Mouse (Mus musculus): Measurements from ENCODE around the gene Btbd16. TPM values are rescaled to one million over a fixed set of nuclear protein-coding genes. Genes with fewer than 3 reads are reported as not detected.

Gene Btbd16
- polyA plus RNA-seq, 1 experiment from 2014 or later = not detected

DNA sequence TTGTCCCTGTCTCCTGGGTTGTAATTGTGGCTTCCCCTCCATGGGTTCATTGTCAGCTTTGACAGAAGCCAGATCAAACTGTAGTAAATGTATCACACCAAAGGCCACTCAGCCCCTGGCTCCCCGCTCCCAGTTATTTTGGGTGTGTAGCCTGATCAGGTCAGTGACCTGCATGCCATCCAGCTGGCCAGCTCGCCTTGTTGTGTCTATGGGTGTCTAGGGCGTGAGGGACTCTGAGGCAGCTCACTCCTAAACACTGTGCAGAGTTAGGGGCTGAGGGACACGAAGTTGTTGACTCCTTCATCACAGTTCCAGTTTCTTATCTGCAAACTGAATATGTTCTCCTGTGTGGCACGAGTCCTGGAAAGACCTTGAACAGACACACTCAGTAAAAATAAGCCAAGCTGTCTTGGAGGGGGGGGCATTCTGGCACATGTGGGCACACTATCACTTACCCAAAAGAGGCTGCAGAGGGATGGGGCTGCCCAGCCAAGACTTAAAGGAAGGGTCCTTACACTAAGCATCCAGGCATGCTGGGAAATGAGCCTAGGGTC lies 7.1 kb downstream of the Btbd16 start:
- Histone ChIP-seq H3K36me3 (no peaks in the 10 kb centered on the region), H3K4me1 (peaks cover 2% of the 10 kb centered on the region), H3K4me3 (replicated peaks) (no peak overlapping the region), H3K4me2 (no peak overlapping the region), H3K9me3 (replicated peaks) (no peaks in the 10 kb centered on the region), H3K27ac (no peak overlapping the region), H3K9ac (no peak overlapping the region), H3K27me3 (no peaks in the 10 kb centered on the region)
- 71% methylated on average over 5 of the region's 5 CpGs for WGBS
- no peak for ATAC-seq (replicated peaks; ENCODE audit: low FRiP score)

- H3K4me2 ChIP-seq = no peak overlapping the region
- H3K9ac ChIP-seq = no peak overlapping the region
- no peak for ATAC-seq (replicated peaks; ENCODE audit: low FRiP score)
- no peak overlapping the region for H3K4me3 ChIP-seq (replicated peaks)
- H3K36me3 ChIP-seq = no peaks in the 10 kb centered on the region
- H3K4me1 ChIP-seq = peaks cover 11% of the 10 kb centered on the region
- no peaks in the 10 kb centered on the region for H3K9me3 ChIP-seq (replicated peaks)
- no peaks in the 10 kb centered on the region for H3K27me3 ChIP-seq
- 83% methylated on average over 5 of the region's 5 CpGs for WGBS
- H3K27ac ChIP-seq = no peak overlapping the region
Measured at GRCm38 (mm10) chr7:130782501-130783050, 8.7 kb downstream of the Btbd16 start.

DNA sequence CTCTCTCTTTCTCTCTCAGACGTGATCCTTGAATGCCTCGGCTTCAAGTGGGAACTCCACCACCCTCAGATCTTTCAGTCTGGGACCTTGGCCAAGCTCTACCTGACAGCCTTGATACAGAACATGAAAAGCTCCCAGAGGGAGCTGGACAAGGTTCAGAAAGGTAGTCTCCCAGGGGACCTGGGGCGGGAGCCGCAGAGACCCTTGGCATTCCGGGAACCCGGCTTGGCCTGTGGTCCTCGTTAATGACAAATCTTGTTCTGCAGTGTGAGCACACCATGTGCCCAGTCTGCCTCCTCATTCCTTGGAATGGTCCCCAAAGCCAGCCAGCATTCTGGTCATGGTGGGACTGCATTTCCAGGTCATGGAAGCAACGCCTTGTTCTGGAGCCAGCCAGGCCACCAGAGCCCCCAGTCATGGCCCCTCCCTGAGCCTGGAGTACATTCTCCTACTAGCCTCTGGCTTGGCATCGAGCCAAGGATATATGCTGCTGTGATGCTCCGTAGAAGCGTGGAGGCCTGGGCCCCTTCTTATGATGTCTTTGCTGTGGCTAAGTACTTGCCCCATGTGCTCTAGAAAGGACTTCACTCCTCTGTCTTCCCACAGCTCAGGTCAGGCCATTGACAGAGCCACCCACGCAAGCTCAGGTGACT lies 12.2 kb downstream of the Btbd16 start:
- 67% methylated on average over 12 of the region's 12 CpGs for WGBS
- no peak overlapping the region; the same call in 1 of the 2 replicates for H3K27ac ChIP-seq

GRCm38 (mm10) chr7:130786708-130787107 lies 12.8 kb downstream of the Btbd16 start:
- Histone ChIP-seq H3K36me3 (no peaks in the 10 kb centered on the region), H3K9me3 (replicated peaks) (no peaks in the 10 kb centered on the region), H3K9ac (no peak overlapping the region), H3K4me2 (no peak overlapping the region), H3K4me3 (replicated peaks) (no peak overlapping the region), H3K4me1 (peaks cover 17% of the 10 kb centered on the region), H3K27me3 (no peaks in the 10 kb centered on the region), H3K27ac (no peak overlapping the region; the same call in 1 of the 2 replicates)
- WGBS = 79% methylated on average over 5 of the region's 5 CpGs
- ATAC-seq (replicated peaks; ENCODE audit: low FRiP score) = no peak

More for the DNA sequence above, 12.2 kb downstream of the Btbd16 start:
- Histone ChIP-seq H3K4me2 (no peak overlapping the region), H3K9ac (no peak overlapping the region), H3K9me3 (replicated peaks) (no peaks in the 10 kb centered on the region), H3K27me3 (no peaks in the 10 kb centered on the region), H3K4me3 (replicated peaks) (no peak overlapping the region), H3K4me1 (peaks cover 17% of the 10 kb centered on the region), H3K36me3 (no peaks in the 10 kb centered on the region)
- 0 out of 2 replicates have a peak, but pooled peaks have one; percentile 22 for ATAC-seq (replicated peaks; ENCODE audit: low FRiP score)

DNA sequence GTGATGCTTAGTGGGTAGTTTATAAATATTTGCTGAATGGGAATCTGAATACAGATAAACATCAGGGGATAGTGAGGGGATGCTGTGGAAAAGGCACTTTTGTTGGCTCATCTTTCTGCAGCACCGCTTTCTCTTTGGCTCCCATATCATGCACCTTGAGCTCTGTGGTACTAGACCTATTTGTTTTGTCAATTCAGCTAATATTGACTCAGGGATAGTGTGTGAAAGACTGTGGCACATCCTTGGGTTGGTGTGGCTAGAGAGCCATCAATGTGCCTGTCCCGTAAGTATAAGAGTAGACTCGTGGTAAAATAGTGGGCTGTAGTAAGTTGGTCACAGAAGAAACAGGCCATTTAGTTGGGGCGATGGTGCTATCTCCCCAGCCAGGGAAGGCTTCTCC lies 13.7 kb downstream of the Btbd16 start:
- 93% methylated on average over 4 of the region's 4 CpGs for WGBS
- ATAC-seq (replicated peaks; ENCODE audit: low FRiP score) = no peak
- no peak overlapping the region for H3K27ac ChIP-seq
- H3K4me2 ChIP-seq = no peak overlapping the region
- peaks cover 17% of the 10 kb centered on the region for H3K4me1 ChIP-seq
- no peak overlapping the region for H3K9ac ChIP-seq
- no peaks in the 10 kb centered on the region for H3K9me3 ChIP-seq (replicated peaks)
- H3K4me3 ChIP-seq (replicated peaks) = no peak overlapping the region
- H3K36me3 ChIP-seq = no peaks in the 10 kb centered on the region
- no peaks in the 10 kb centered on the region for H3K27me3 ChIP-seq

GRCm38 (mm10) chr7:130788950-130789349 lies 15.1 kb downstream of the Btbd16 start:
- Histone ChIP-seq H3K27me3 (no peaks in the 10 kb centered on the region), H3K4me2 (no peak overlapping the region), H3K36me3 (no peaks in the 10 kb centered on the region), H3K9me3 (replicated peaks) (no peaks in the 10 kb centered on the region), H3K9ac (no peak overlapping the region), H3K4me3 (replicated peaks) (no peak overlapping the region), H3K4me1 (peaks cover 17% of the 10 kb centered on the region), H3K27ac (no peak overlapping the region)
- no peak for ATAC-seq (replicated peaks; ENCODE audit: low FRiP score)
- 81% methylated on average over 3 of the region's 3 CpGs for WGBS

DNA sequence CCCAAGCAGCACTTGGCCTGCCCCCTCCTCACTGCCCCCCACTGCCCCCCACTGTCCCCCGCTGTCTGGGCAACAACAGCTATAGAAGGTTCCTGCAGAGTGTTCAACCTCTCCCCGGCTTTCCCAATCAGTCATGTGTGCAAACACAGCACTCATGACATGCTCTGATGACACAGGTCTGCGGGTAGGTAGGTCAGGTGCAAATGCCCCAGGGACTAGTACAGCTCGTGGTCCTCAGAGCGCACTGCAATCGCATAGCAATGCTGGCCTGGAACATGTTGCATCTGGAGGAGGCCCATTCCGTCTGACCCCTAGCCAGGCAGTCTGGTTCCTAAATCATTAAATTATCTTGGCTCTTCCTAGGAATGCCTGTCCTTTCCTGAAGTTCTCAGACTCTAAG lies 15.6 kb downstream of the Btbd16 start:
- Histone ChIP-seq H3K36me3 (no peaks in the 10 kb centered on the region), H3K9ac (no peak overlapping the region), H3K9me3 (replicated peaks) (no peaks in the 10 kb centered on the region), H3K27ac (no peak overlapping the region), H3K4me1 (peaks cover 17% of the 10 kb centered on the region), H3K4me2 (no peak overlapping the region), H3K27me3 (no peaks in the 10 kb centered on the region), H3K4me3 (replicated peaks) (no peak overlapping the region)
- 57% methylated on average over 7 of the region's 7 CpGs for WGBS
- no peak; the same call in 1 of the 2 replicates for ATAC-seq (replicated peaks; ENCODE audit: low FRiP score)

DNA sequence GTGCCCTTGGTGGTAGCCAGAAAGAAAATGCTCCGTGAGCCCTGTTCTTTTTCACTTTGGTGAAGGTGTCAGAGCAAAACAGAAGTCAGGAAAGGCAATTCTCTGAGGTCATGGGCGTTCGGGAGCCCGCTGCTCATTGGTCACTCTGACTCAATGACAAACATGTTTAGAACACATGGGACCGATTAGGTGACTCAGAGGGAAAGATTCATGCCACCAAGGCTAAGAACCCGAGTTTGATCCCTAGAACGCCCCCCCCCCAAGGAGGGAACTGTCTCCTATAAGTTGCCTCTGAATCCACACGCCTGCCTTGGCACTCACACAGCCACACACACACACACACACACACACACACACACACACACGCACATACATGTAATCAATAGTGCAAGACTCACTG lies 19.8 kb downstream of the Btbd16 start:
- no peak overlapping the region for H3K27ac ChIP-seq
- no peak overlapping the region for H3K4me2 ChIP-seq
- H3K4me3 ChIP-seq (replicated peaks) = no peak overlapping the region
- H3K4me1 ChIP-seq = 0 out of 2 replicates have a peak, but pooled peaks cover 6% of the 10 kb centered on the region
- no peak for ATAC-seq (replicated peaks; ENCODE audit: low FRiP score)
- no peaks in the 10 kb centered on the region for H3K9me3 ChIP-seq (replicated peaks)
- H3K36me3 ChIP-seq = no peaks in the 10 kb centered on the region
- no peak overlapping the region for H3K9ac ChIP-seq
- WGBS = 77% methylated on average over 9 of the region's 9 CpGs
- H3K27me3 ChIP-seq = no peaks in the 10 kb centered on the region

DNA sequence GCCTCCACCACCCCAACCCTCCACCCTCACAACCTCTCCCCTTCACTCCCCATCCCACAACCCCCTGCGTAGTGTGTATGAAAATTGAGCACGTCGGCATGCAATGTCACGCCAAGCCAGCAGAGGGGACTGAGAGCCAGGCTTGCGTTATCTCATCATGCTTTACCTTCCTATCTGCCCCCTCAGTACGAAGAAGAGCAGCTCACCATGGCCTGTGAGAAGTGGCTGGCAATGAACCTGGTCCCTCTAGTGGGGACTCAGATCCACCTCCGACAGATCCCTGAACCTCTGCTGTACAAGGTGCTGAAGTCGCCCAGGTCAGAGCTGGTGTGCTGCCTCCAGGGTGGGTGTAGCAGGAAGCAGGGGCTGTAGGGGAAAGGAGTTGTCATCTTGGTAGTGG lies 22.9 kb downstream of the Btbd16 start:
- Histone ChIP-seq H3K4me2 (no peak overlapping the region), H3K27me3 (no peaks in the 10 kb centered on the region), H3K4me3 (replicated peaks) (no peak overlapping the region), H3K36me3 (no peaks in the 10 kb centered on the region), H3K4me1 (no peaks in the 10 kb centered on the region), H3K27ac (no peak overlapping the region), H3K9me3 (replicated peaks) (no peaks in the 10 kb centered on the region), H3K9ac (no peak overlapping the region)
- WGBS = 74% methylated on average over 8 of the region's 8 CpGs
- ATAC-seq (replicated peaks; ENCODE audit: low FRiP score) = no peak

DNA sequence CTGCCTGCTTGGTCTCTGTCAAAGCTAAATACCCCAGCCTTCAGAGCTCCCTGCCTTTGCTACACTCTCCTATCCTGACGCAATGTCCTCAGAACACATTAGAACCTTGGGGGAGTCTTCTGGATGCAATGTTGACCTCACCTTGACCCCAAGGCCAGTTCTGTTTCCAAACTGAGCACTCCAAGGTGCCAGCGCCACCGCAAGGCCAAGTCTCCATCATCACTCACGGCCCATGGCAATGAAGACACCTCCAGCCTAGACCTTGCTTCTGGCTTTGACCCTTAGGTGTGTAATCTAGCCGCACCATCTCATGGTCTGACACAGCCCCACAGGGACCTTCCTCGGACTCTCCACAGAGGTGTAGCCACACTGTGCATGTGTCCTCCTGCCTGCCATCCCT lies 23.7 kb downstream of the Btbd16 start:
- no peaks in the 10 kb centered on the region for H3K9me3 ChIP-seq (replicated peaks)
- no peak overlapping the region for H3K4me3 ChIP-seq (replicated peaks)
- no peak overlapping the region for H3K4me2 ChIP-seq
- 86% methylated on average over 6 of the region's 6 CpGs for WGBS
- no peaks in the 10 kb centered on the region for H3K36me3 ChIP-seq
- no peaks in the 10 kb centered on the region for H3K27me3 ChIP-seq
- ATAC-seq (replicated peaks; ENCODE audit: low FRiP score) = no peak
- H3K27ac ChIP-seq = no peak overlapping the region
- H3K9ac ChIP-seq = no peak overlapping the region
- no peaks in the 10 kb centered on the region for H3K4me1 ChIP-seq

DNA sequence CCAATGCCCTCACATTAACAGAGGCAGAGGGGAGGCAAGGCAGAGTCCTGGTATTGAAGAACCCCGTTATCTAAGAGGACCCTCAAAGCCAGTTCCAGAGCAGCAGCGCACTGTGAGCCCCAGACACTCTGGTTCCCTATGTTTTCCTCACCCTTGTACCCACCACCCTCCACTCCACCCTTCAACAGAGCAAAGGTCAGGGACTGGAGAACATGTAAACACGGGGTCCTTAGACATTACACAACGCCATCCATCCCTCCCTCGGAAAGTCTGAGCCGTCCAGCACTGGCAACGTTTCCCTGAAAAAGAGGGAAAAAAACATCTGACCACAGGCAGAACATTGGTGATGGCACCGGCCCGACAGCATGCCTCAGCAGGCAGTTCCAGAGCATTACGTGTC lies 25.5 kb downstream of the Btbd16 start:
- Histone ChIP-seq H3K9ac (no peak overlapping the region), H3K27ac (no peak overlapping the region), H3K27me3 (no peaks in the 10 kb centered on the region), H3K36me3 (no peaks in the 10 kb centered on the region), H3K4me2 (no peak overlapping the region), H3K9me3 (replicated peaks) (no peaks in the 10 kb centered on the region), H3K4me1 (no peaks in the 10 kb centered on the region), H3K4me3 (replicated peaks) (no peak overlapping the region)
- no peak for ATAC-seq (replicated peaks; ENCODE audit: low FRiP score)
- 76% methylated on average over 10 of the region's 10 CpGs for WGBS

DNA sequence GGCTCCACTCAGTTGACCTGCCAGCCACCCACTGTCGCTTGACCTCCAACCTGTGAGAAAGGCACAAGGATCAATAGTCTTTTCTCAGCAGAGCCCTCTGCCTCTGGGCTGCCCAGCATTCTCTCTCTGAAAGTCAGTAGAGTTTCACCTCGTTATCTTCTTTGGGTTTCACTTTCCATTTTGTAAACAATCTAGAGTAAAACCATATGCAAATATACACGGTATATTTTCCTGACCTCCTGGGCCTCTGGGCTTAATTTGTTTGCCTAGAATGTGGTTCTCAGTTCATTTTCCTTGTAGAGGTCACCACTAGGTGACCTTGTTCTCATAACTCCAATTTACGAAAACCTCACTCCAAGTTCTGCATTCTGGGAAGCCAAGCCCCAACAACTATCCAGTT lies 26.8 kb downstream of the Btbd16 start:
- H3K36me3 ChIP-seq = no peaks in the 10 kb centered on the region
- no peak overlapping the region for H3K27ac ChIP-seq
- peaks cover 2% of the 10 kb centered on the region; the same call in 1 of the 2 replicates for H3K4me1 ChIP-seq
- no peak overlapping the region for H3K4me3 ChIP-seq (replicated peaks)
- no peak overlapping the region for H3K4me2 ChIP-seq
- ATAC-seq (replicated peaks; ENCODE audit: low FRiP score) = no peak
- no peaks in the 10 kb centered on the region for H3K9me3 ChIP-seq (replicated peaks)
- no peak overlapping the region for H3K9ac ChIP-seq
- H3K27me3 ChIP-seq = no peaks in the 10 kb centered on the region
- WGBS = 44% methylated on average over 4 of the region's 4 CpGs

Data from kidney, embryonic 15.5 days (tissue).